Mouse (Mus musculus) megakaryocyte, embryonic 14.5 days (primary cell): ENCODE measurements around the gene Sbsn.
"Not testable (repeated sequence)": the region's sequence is repeated elsewhere in the genome, so short reads cannot be mapped to it uniquely, and the experiment has no call there.

Source experiments
- FLI1 ChIP-seq: IDR thresholded peaks from 2 replicates; pipeline ENCODE4 v1.6.1; 2012; ENCODE audit warnings: low read length, inconsistent platforms, mixed read lengths
- GATA1 ChIP-seq: IDR thresholded peaks from 3 replicates; pipeline ENCODE4 v1.6.1; 2012; ENCODE audit warnings: mixed read lengths, low read length, inconsistent platforms, borderline replicate concordance

GRCm38 (mm10) chr7:30730064-30730722 is 21.1 kb upstream of the Sbsn start:
- not testable (repeated sequence) for TF ChIP-seq GATA1, FLI1
